In genomic region chr1:191176887-191177286, GRCm38 (mm10) we compare ENCODE assay signal across 23 mouse cellular contexts. TPM values are rescaled to one million over a fixed set of nuclear protein-coding genes. Genes with fewer than 3 reads are reported as not detected.
DNase-seq lines count a peak whose midpoint lies in the region; ATAC-seq and TF ChIP-seq lines count a peak whose summit lies in the region.
"Had no signal": no experiment of that assay in that cellular context is flagged by ENCODE, and none has a peak within 500 bp of the region (broad histone marks: within the 10 kb centered on the region; RNA-seq: fewer than 3 reads in every experiment).

No protein-coding gene starts in this region.

- H3ac ChIP-seq in myocyte (ENCODE audit: control insufficient read depth, insufficient read length): no peak overlapping the region

- H3K79me2 ChIP-seq in myocyte (ENCODE audit: control insufficient read depth, insufficient read depth): peaks cover 35% of the 10 kb centered on the region

- H3K9ac ChIP-seq in intestine, embryonic 15.5 days: no peak overlapping the region
- H3K9ac ChIP-seq in intestine, embryonic 16.5 days (ENCODE audit: low read depth, low read length): no peak overlapping the region
- H3K9ac ChIP-seq: embryonic facial prominence, embryonic 12.5 days; forebrain, embryonic 13.5 days; forebrain, embryonic 15.5 days; forebrain, postnatal 0 days had no signal

- no peak for DNase-seq in frontal cortex, postnatal 14 days (ENCODE audit: low spot score in 2 of 2)
- DNase-seq in cerebellum, postnatal 36 days: no peak
- DNase-seq: adrenal gland, adult 2 months; adrenal gland, postnatal 10 days; adrenal gland, postnatal 25 days; cerebellum, adult 11 months; cerebellum, adult 18-20 months; cerebellum, adult 8-10 months; cerebellum, adult 9-11 months; cerebellum, postnatal 14 days; forebrain, postnatal 0 days had no signal

- H3K4me3 ChIP-seq in intestine, embryonic 15.5 days (replicated peaks): no peak overlapping the region
- no peak overlapping the region for H3K4me3 ChIP-seq in intestine, embryonic 16.5 days (ENCODE audit: low read length)
- H3K4me3 ChIP-seq in myocyte: no peak overlapping the region
- H3K4me3 ChIP-seq: embryonic facial prominence, embryonic 10.5 days; embryonic facial prominence, embryonic 12.5 days; forebrain, embryonic 13.5 days; forebrain, embryonic 15.5 days had no signal

- no peaks in the 10 kb centered on the region for H3K9me3 ChIP-seq in intestine, embryonic 15.5 days
- H3K9me3 ChIP-seq in intestine, embryonic 16.5 days (ENCODE audit: control insufficient read depth, low read length): no peaks in the 10 kb centered on the region
- H3K9me3 ChIP-seq: embryonic facial prominence, embryonic 10.5 days; embryonic facial prominence, embryonic 12.5 days; forebrain, embryonic 13.5 days; forebrain, embryonic 15.5 days had no signal

- H3K36me3 ChIP-seq in intestine, embryonic 15.5 days: no peaks in the 10 kb centered on the region
- H3K36me3 ChIP-seq in intestine, embryonic 16.5 days (ENCODE audit: control insufficient read depth, insufficient read depth, low read length): no peaks in the 10 kb centered on the region
- H3K36me3 ChIP-seq in myocyte (ENCODE audit: control insufficient read depth, insufficient read depth): peaks cover 55% of the 10 kb centered on the region
- H3K36me3 ChIP-seq: embryonic facial prominence, embryonic 10.5 days; embryonic facial prominence, embryonic 12.5 days; forebrain, embryonic 15.5 days had no signal

- H3K27ac ChIP-seq in intestine, embryonic 15.5 days: no peak overlapping the region
- H3K27ac ChIP-seq in intestine, embryonic 16.5 days (ENCODE audit: low read length): peak overlapping the region; percentile 23; the same call in 1 of the 2 replicates
- H3K27ac ChIP-seq: embryonic facial prominence, embryonic 10.5 days; embryonic facial prominence, embryonic 12.5 days; forebrain, embryonic 13.5 days; forebrain, embryonic 15.5 days had no signal

- H3K27me3 ChIP-seq in intestine, embryonic 15.5 days (replicated peaks): 0 out of 2 replicates have a peak, but pooled peaks cover 2% of the 10 kb centered on the region
- H3K27me3 ChIP-seq in intestine, embryonic 16.5 days (replicated peaks; ENCODE audit: control insufficient read depth, insufficient read depth, low read length): no peaks in the 10 kb centered on the region
- H3K27me3 ChIP-seq in myocyte (ENCODE audit: control insufficient read depth, insufficient read depth, insufficient read length): no peaks in the 10 kb centered on the region

- ATAC-seq in intestine, embryonic 15.5 days: peak; percentile 62
- ATAC-seq in intestine, embryonic 16.5 days: peak; percentile 61
- ATAC-seq: forebrain, embryonic 13.5 days; forebrain, embryonic 15.5 days; forebrain, postnatal 0 days had no signal

- TF ChIP-seq POLR2A in myocyte (IDR thresholded peaks at IDR 0.05; ENCODE audit: insufficient read length, low read depth): peak; percentile 33

- H3K4me1 ChIP-seq in intestine, embryonic 15.5 days (replicated peaks): peaks cover 30% of the 10 kb centered on the region
- H3K4me1 ChIP-seq in intestine, embryonic 16.5 days (ENCODE audit: control insufficient read depth, insufficient read depth, low read length): peaks cover 44% of the 10 kb centered on the region
- H3K4me1 ChIP-seq: forebrain, embryonic 15.5 days had no signal

- 61% methylated on average over 7 of the region's 7 CpGs for WGBS in intestine, embryonic 15.5 days
- WGBS in intestine, embryonic 16.5 days: 61% methylated on average over 7 of the region's 7 CpGs

- no peak overlapping the region for H3K4me2 ChIP-seq in intestine, embryonic 15.5 days (replicated peaks)
- no peak overlapping the region for H3K4me2 ChIP-seq in intestine, embryonic 16.5 days (ENCODE audit: low read depth, low read length)
- H3K4me2 ChIP-seq in myocyte (ENCODE audit: low read depth): no peak overlapping the region
- H3K4me2 ChIP-seq: embryonic facial prominence, embryonic 12.5 days; forebrain, embryonic 13.5 days; forebrain, embryonic 15.5 days had no signal

TF ChIP-seq in myocyte, 11 proteins besides CTCF, POLR2A, EP300 and RAD21:
- TF ChIP-seq CEBPB (IDR thresholded peaks at IDR 0.05; ENCODE audit: insufficient read depth, poor library complexity, severe bottlenecking) (no peak), TCF3 (IDR thresholded peaks at IDR 0.05; ENCODE audit: insufficient read length, low read depth) (no peak), REST (IDR thresholded peaks at IDR 0.05; ENCODE audit: insufficient read depth, insufficient read length) (no peak), USF1 (IDR thresholded peaks at IDR 0.05; ENCODE audit: low read depth) (no peak), MAX (IDR thresholded peaks at IDR 0.05; ENCODE audit: low read depth) (no peak), MYOG (IDR thresholded peaks at IDR 0.05; ENCODE audit: control insufficient read depth in 1 of 3, insufficient read depth in 1 of 3, insufficient read length in 2 of 3, low read depth in 2 of 3) (no peak), E2F4 (IDR thresholded peaks at IDR 0.05; ENCODE audit: insufficient read depth) (no peak), SRF (IDR thresholded peaks at IDR 0.05; ENCODE audit: control insufficient read depth, insufficient read length, low read depth) (no peak), MYOD1 (IDR thresholded peaks at IDR 0.05; ENCODE audit: control insufficient read depth in 1 of 3, insufficient read length in 2 of 3, low read depth in 2 of 3) (no peak), TCF12 (IDR thresholded peaks at IDR 0.05; ENCODE audit: insufficient read depth, poor library complexity, severe bottlenecking) (no peak), POLR2AphosphoS2 (IDR thresholded peaks at IDR 0.05; ENCODE audit: insufficient read length, low read depth) (no peak)

RNA-seq across cellular contexts. Expression of gene Fam71a, which starts 12.3 kb away (rescaled TPM):
- not detected in 2 replicates for polyA plus RNA-seq in intestine, embryonic 15.5 days (2015; fragmentation: Nextera tagmentation; extraction: Ambion mirVana)
- polyA plus RNA-seq in intestine, embryonic 16.5 days (2015; fragmentation: Nextera tagmentation; extraction: Ambion mirVana): not detected in 2 replicates
- not detected for polyA plus RNA-seq in myocyte (2012; fragmentation: generic; extraction: Trizol)
- polyA plus RNA-seq: adrenal gland, adult 2 months; brain, embryonic 14.5 days; C2C12; cortical plate, adult 2 months; embryonic facial prominence, embryonic 10.5 days; embryonic facial prominence, embryonic 12.5 days; embryonic facial prominence, embryonic 14.5 days; forebrain, embryonic 11.5 days; forebrain, embryonic 13.5 days; forebrain, embryonic 15.5 days; forebrain, postnatal 0 days had no signal

RNA-seq across cellular contexts. Expression of gene Atf3, which starts 41.0 kb away (rescaled TPM):
- 4.1 and 4.9 TPM in 2 replicates for polyA plus RNA-seq in intestine, embryonic 15.5 days (2015; fragmentation: Nextera tagmentation; extraction: Ambion mirVana)
- 4.1 and 5.6 TPM in 2 replicates for polyA plus RNA-seq in intestine, embryonic 16.5 days (2015; fragmentation: Nextera tagmentation; extraction: Ambion mirVana)
- polyA plus RNA-seq in myocyte (2012; fragmentation: generic; extraction: Trizol): 59.6 TPM
